Mouse (Mus musculus) bone marrow, adult 2 months (tissue): Measurements from ENCODE around the gene Camkk2.

Experiments used
- CTCF ChIP-seq: fragments of 200-500 bp; IDR thresholded peaks from 2 replicates; pipeline ENCODE4 v1.5.1; 2011; ENCODE audit warnings: low read length, control low read depth; ENCODE audit not compliant: control insufficient read depth, insufficient read depth
- POLR2A ChIP-seq: fragments of 200-500 bp; IDR thresholded peaks from 2 replicates; pipeline ENCODE4 v1.6.1; 2011; ENCODE audit warnings: low read depth, mild to moderate bottlenecking, control low read depth, low read length, borderline replicate concordance; ENCODE audit not compliant: control insufficient read depth

- no peak for TF ChIP-seq CTCF
- TF ChIP-seq POLR2A = no peak
Measured at GRCm38 (mm10) chr5:122689153-122689552, 90.1 kb downstream of the Camkk2 start.
